Mouse (Mus musculus) hindbrain, embryonic 10.5 days (tissue): ENCODE data around the gene Cep126. TPM values are rescaled to one million over a fixed set of nuclear protein-coding genes. Genes with fewer than 3 reads are reported as not detected.

ENCODE experiments used
- DNase-seq: peaks from one replicate; pipeline ENCODE4 v3.0.0-alpha.2; 2017; ENCODE audit warnings: low spot score
- H3K27ac ChIP-seq: fragments of 300-500 bp; sonication (generic); 2 replicates; pipeline ENCODE4 v1.5.1; 2016; ENCODE audit warnings: mild to moderate bottlenecking, moderate library complexity
- H3K27me3 ChIP-seq: fragments of 300-500 bp; sonication (generic); 2 replicates; pipeline ENCODE4 v1.6.1; 2016; ENCODE audit warnings: mild to moderate bottlenecking; ENCODE audit not compliant: poor library complexity, insufficient read depth, severe bottlenecking
- H3K36me3 ChIP-seq: fragments of 300-500 bp; sonication (generic); 2 replicates; pipeline ENCODE4 v1.6.1; 2016; ENCODE audit warnings: mild to moderate bottlenecking, moderate library complexity
- H3K4me1 ChIP-seq: fragments of 300-500 bp; sonication (generic); replicated peaks from 2 replicates; pipeline ENCODE4 v1.6.1; 2016; ENCODE audit warnings: mild to moderate bottlenecking
- H3K4me3 ChIP-seq: fragments of 300-500 bp; sonication (generic); 2 replicates; pipeline ENCODE4 v1.5.1; 2016; ENCODE audit warnings: mild to moderate bottlenecking, moderate library complexity
- H3K9me3 ChIP-seq: fragments of 300-500 bp; sonication (generic); 2 replicates; pipeline ENCODE4 v1.6.1; 2016; ENCODE audit warnings: mild to moderate bottlenecking, moderate library complexity
- WGBS: fragments of 180-500 bp; shearing (Covaris S2); methylation state at CpG from one replicate; pipeline ENCODE4 v1.1.7; 2016; 5-methylcytosine and 5-hydroxymethylcytosine counted together
- polyA plus RNA-seq: library from polyadenylated mRNA; unstranded; fragments of >200 nt; fragmentation: Nextera tagmentation; extraction: Ambion mirVana; gene quantifications from 2 replicates; pipeline ENCODE4 v1.2.1, GENCODE M21; 2016

Cep126 gene
- polyA plus RNA-seq, 1 experiment from 2014 or later: 2.8 TPM

- WGBS: 80% methylated on average over 3 of the region's 3 CpGs
- Histone ChIP-seq H3K4me1 (no peaks in the 10 kb centered on the region), H3K4me3 (no peak overlapping the region), H3K27ac (no peak overlapping the region), H3K36me3 (no peaks in the 10 kb centered on the region), H3K27me3 (no peaks in the 10 kb centered on the region), H3K9me3 (no peaks in the 10 kb centered on the region)
- no peak for DNase-seq
These were observed 74.5 kb downstream of the Cep126 start for GRCm38 (mm10) chr9:8059636-8060035.

GRCm38 (mm10) chr9:8054831-8055230, 79.3 kb downstream of the Cep126 start:
- Histone ChIP-seq H3K27ac (no peak overlapping the region), H3K9me3 (no peaks in the 10 kb centered on the region), H3K4me3 (no peak overlapping the region), H3K36me3 (no peaks in the 10 kb centered on the region), H3K27me3 (no peaks in the 10 kb centered on the region), H3K4me1 (no peaks in the 10 kb centered on the region)
- no peak for DNase-seq
- WGBS: 47% methylated on average over 1 of the region's 1 CpGs

- H3K27ac ChIP-seq: peak overlapping the region; percentile 91
- peak overlapping the region; percentile 73 for H3K4me3 ChIP-seq
- WGBS: 29% methylated on average over 5 of the region's 5 CpGs
- no peaks in the 10 kb centered on the region for H3K9me3 ChIP-seq
- H3K27me3 ChIP-seq: no peaks in the 10 kb centered on the region
- peaks cover 14% of the 10 kb centered on the region for H3K4me1 ChIP-seq
- no peaks in the 10 kb centered on the region for H3K36me3 ChIP-seq
- no peak for DNase-seq
These were observed 91.1 kb downstream of the Cep126 start for GRCm38 (mm10) chr9:8043044-8043387.

GRCm38 (mm10) chr9:8042338-8043043, 91.6 kb downstream of the Cep126 start, which contains the start of gene Cfap300:
Cfap300 (minus strand) TSS chr9:8042823.
- no peaks in the 10 kb centered on the region for H3K9me3 ChIP-seq
- under 1% methylated on average over 39 of the region's 39 CpGs for WGBS
- peak within 1 kb of the TSS; percentile 73 for H3K4me3 ChIP-seq
- peak; percentile 96 for DNase-seq
- H3K4me1 ChIP-seq: peaks cover 14% of the 10 kb centered on the region
- no peaks in the 10 kb centered on the region for H3K27me3 ChIP-seq
- H3K36me3 ChIP-seq: no peaks in the 10 kb centered on the region
- peak within 1 kb of the TSS; percentile 91 for H3K27ac ChIP-seq

- DNase-seq: no peak
- Histone ChIP-seq H3K4me1 (0 out of 2 replicates have a peak, but pooled peaks cover 4% of the 10 kb centered on the region), H3K9me3 (no peaks in the 10 kb centered on the region), H3K27me3 (no peaks in the 10 kb centered on the region), H3K4me3 (no peak overlapping the region), H3K27ac (no peak overlapping the region), H3K36me3 (0 out of 2 replicates have a peak, but pooled peaks cover 8% of the 10 kb centered on the region)
- WGBS: 30% methylated on average over 7 of the region's 7 CpGs
These were observed 98.5 kb downstream of the Cep126 start for GRCm38 (mm10) chr9:8035546-8035945.

GRCm38 (mm10) chr9:8035091-8035490, 99.0 kb downstream of the Cep126 start:
- Histone ChIP-seq H3K4me1 (0 out of 2 replicates have a peak, but pooled peaks cover 4% of the 10 kb centered on the region), H3K9me3 (no peaks in the 10 kb centered on the region), H3K27ac (no peak overlapping the region), H3K27me3 (no peaks in the 10 kb centered on the region), H3K4me3 (no peak overlapping the region), H3K36me3 (0 out of 2 replicates have a peak, but pooled peaks cover 8% of the 10 kb centered on the region)
- no peak for DNase-seq
- WGBS: 50% methylated on average over 4 of the region's 4 CpGs

- 81% methylated on average over 1 of the region's 1 CpGs for WGBS
- Histone ChIP-seq H3K27me3 (no peaks in the 10 kb centered on the region), H3K27ac (no peak overlapping the region), H3K4me1 (0 out of 2 replicates have a peak, but pooled peaks cover 4% of the 10 kb centered on the region), H3K9me3 (no peaks in the 10 kb centered on the region), H3K36me3 (0 out of 2 replicates have a peak, but pooled peaks cover 8% of the 10 kb centered on the region), H3K4me3 (no peak overlapping the region)
- no peak for DNase-seq
These were observed 100.0 kb downstream of the Cep126 start for GRCm38 (mm10) chr9:8034143-8034542.

GRCm38 (mm10) chr9:8032847-8033246, 101.2 kb downstream of the Cep126 start:
- 79% methylated on average over 5 of the region's 5 CpGs for WGBS
- DNase-seq: no peak
- H3K4me1 ChIP-seq: 0 out of 2 replicates have a peak, but pooled peaks cover 4% of the 10 kb centered on the region

More at GRCm38 (mm10) chr9:8032847-8033246, 101.2 kb downstream of the Cep126 start:
- Histone ChIP-seq H3K27me3 (no peaks in the 10 kb centered on the region), H3K36me3 (0 out of 2 replicates have a peak, but pooled peaks cover 8% of the 10 kb centered on the region), H3K9me3 (no peaks in the 10 kb centered on the region), H3K27ac (no peak overlapping the region), H3K4me3 (no peak overlapping the region)

Other genes with a start within 250 kb of the Cep126 start
- gene Yap1, start 129.7 kb downstream of the Cep126 start, polyA plus RNA-seq: 31.3 and 32.4 TPM in 2 replicates
- gene Cfap300, start 91.5 kb downstream of the Cep126 start, polyA plus RNA-seq: 17.9 and 19.9 TPM in 2 replicates